Mouse (Mus musculus) adrenal gland, adult 2 months (tissue): ENCODE measurements around the gene Ccdc27. TPM values are rescaled to one million over a fixed set of nuclear protein-coding genes. Genes with fewer than 3 reads are reported as not detected.

ENCODE experiments used
- DNase-seq: peaks from one replicate; pipeline ENCODE4 v3.0.0; 2021
- long read RNA-seq: library from polyadenylated mRNA; stranded (forward); transcript quantifications from one replicate; pipeline ENCODE4 v2.0.0, GENCODE M21; 2021
- polyA plus RNA-seq: library from polyadenylated mRNA; depleted of rRNA; stranded (reverse); fragments of >200 nt; gene quantifications from 2 replicates; pipeline ENCODE4 v1.2.3, GENCODE M21; 2012; rRNA removed
- total RNA-seq, 2 experiments: library from RNA; stranded (reverse); gene quantifications; 2 replicates each; pipeline ENCODE4 v1.2.3; 2021

Ccdc27 gene
- total RNA-seq (not detected), polyA plus RNA-seq (not detected in 2 replicates)
- long read RNA-seq = 0 reads

DNA sequence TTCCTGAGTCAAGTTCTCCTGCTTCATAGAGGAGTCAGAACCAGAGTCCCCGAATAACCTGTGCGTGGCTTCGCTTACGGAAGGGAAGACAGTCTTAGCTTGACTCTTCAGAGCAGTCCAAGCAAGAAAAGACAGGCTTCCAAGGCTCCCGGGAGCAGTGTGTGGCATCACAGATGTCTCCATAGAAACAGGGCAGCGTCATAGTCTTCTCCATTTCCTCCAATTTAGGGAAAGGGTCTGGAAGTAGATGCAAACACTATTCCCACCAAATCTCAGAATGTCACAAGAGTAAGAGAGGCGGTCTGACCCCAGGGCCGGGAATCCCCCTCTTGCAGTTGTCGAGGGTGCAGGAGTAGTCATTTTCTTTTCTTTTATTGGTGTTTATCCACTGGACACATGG is at the start of gene Ccdc27:
TSS of gene Ccdc27 (minus strand) at position 101 of the 400 bp plus-strand sequence.
- no peak for DNase-seq

DNA sequence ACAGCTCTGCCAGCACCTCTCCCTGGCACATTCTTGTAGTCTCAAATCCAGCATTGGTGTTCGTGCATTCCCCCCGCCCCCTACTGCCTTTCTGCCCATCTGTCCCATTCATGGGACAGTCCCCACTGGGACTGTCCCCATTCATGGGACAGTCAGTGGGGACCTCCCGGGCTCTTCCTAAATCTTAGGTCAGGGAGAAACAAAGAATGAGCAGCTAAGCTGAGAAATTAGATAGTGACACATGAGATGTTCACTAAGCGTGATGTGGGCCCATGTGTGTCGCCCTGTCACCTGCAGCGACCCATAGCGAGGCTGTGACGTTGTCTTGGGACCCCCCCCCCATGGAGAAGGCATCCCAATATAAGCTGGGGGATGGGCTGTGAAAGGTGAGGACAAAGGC is 48.9 kb upstream of the Ccdc27 start:
- DNase-seq = no peak

DNA sequence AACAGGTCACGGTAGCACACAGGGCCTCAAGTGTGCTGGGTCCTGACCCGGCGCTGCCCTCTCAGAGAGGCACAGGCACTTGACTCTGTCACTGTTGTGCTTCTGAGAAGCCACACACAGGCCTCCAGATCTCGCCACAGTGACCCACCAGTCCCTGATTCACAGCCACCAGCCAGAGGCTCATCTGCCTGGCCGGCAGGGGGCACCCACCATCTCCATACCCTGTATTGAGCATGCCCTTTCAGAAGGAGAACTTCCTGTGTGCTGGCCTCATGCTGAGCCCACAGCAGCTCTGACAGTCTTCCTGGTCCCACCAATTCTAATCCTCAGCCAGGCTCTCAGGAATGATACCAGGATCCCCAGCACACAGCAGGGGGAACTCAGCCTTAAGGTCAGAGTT is 46.7 kb upstream of the Ccdc27 start:
- no peak for DNase-seq

DNA sequence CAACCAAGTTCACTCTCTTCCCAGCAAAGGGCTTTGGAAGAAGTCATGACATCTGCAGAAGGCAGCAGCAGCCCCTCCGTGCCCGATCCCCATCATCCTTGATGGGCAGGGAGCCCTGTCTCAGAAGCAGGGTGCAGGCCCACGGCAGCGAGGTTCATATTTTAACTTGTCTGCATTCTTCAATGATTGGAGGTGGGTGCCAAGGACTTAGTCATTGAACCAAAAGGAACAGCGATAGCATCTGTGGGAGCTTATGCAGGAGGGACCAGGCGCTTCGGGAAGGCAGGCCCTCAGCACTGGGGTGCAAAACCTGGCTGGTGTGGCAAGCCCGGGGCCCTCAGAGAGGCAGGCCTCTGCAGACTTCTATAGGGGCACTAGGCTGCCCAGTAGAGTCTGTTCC is 44.0 kb upstream of the Ccdc27 start:
- no peak for DNase-seq

- no peak for DNase-seq
Measured at GRCm38 (mm10) chr4:154085856-154086255, 43.4 kb upstream of the Ccdc27 start.

- DNase-seq = no peak
Measured at GRCm38 (mm10) chr4:154081974-154082373, 39.5 kb upstream of the Ccdc27 start.

- no peak for DNase-seq
Measured at GRCm38 (mm10) chr4:154081021-154081420, 38.5 kb upstream of the Ccdc27 start.

GRCm38 (mm10) chr4:154080211-154080610 is 37.7 kb upstream of the Ccdc27 start:
- DNase-seq = no peak

GRCm38 (mm10) chr4:154071941-154072340 is 29.5 kb upstream of the Ccdc27 start:
- DNase-seq = no peak

DNA sequence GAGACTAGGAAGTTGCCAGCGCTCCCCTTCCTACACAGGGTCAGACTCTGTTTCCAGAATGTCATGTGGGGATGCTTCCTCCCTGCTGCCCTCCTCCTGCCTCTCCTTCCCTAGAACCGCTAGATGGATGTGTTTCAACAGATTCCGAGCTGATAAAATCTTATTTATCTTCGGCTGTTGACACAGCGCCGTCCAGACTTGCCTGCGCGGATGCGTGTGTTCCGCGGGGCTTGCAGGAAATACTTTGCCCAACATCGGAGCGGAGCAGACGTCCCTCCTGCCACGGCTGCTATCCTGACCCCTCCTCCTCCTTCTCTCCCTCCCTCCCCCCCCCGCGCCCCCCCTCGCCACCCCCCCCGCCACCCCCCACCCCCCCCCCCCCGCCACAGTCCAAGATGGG is 29.0 kb upstream of the Ccdc27 start:
- DNase-seq = no peak

GRCm38 (mm10) chr4:154070896-154071295 is 28.4 kb upstream of the Ccdc27 start:
- DNase-seq = peak; percentile 23

DNA sequence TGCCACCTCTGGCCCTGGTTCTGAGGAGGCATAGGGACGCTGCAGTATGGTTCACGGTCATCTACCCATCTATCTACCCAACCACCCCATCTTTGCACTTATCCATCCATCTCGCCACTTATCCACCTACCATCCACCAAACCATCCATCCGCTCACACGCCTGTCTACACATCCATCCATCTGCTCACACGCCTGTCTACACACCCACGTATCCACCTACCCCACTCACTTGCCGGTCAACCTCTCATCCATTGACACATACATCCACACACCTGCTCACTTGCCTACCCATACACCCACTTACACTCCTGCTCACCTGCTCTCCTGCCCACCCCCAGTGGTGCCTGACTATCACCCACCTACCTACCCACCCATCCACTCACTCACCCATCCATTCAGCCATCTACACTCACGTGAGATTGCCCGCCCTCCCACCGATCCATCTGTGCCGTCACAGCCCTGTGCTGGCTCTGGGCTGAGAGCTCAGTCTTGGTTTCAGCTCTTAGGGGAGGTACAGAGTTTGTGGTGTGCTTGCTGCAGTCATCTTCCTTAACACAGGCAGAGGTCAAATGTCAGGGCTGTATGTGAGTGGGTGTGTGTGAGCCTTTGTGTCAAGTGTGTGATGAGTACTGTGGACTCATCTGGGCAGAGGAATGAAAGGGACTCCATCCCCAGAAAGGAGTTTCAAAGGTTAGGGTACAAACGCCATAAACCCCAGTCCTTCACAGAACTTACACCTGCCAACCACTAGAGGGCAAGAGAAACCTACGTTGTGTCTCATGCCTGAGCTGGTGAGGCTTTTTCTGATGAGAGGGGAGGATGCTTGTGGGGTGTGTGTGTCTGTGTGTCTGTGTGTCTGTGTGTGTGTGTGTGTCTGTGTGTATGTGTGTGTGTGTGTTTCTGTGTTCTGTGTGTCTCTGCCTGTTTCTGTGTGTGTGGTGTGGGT is 22.6 kb upstream of the Ccdc27 start:
- peak; percentile 11 for DNase-seq

GRCm38 (mm10) chr4:154057696-154058095 is 15.2 kb upstream of the Ccdc27 start:
- DNase-seq = no peak

DNA sequence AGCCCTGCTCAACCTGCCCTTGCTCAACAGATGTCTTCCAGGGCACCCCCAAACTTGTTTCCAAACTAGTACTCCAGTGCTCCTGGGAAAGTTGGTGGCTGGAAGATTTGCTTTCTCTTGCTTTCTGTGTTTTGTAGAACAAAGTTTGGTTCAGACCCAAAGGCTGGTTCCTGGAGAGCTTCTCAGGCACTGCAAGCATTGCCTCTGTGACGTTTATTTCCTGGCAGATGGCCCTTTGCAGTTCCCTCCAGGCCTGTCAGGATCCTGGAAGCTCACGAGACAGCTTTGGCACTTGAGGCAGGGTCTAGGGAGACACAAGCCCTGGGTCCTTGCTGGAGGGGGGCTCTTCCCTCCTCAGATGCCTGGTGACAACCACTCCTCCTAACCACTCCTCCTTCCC is 14.2 kb upstream of the Ccdc27 start:
- DNase-seq = no peak

DNA sequence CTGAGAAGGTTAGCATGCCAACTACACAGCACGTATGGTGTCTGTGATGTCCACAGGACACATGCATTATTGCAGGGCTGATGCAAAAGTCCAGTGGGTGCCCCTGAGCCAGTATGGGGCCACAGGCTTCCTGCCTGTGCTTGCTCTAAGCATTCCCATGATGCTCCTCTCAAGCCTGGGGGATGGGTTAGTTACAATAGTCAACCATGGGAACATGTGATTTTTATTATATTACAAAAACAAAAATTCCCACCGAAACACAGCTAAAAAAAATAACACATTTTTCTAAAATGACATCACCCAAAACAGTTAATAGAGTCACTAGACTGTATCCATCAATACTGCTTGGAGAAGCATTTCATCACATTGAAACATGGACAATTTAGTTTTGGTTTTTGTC is 13.6 kb upstream of the Ccdc27 start:
- DNase-seq = no peak

DNA sequence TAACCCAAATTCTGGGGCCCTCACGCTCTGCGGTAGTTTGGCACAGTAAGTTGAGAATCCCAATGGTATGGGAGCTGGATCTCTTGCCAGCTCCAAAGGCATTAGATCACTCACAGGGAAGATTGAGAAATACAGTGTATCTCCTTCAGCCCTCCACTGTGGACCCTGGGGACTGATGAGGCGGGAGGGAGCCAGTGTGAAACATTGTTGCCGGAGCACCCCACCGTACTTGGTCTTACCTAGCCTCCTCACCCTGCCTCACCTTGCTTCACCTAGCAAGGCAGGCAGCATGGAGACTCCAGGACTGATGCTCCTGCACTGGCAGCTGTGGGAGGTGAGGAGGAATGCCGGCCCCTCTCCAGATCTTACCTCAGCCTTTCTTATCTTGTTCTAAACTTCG is 13.0 kb upstream of the Ccdc27 start:
- no peak for DNase-seq

- DNase-seq = no peak
Measured at GRCm38 (mm10) chr4:154053065-154053464, 10.6 kb upstream of the Ccdc27 start.

DNA sequence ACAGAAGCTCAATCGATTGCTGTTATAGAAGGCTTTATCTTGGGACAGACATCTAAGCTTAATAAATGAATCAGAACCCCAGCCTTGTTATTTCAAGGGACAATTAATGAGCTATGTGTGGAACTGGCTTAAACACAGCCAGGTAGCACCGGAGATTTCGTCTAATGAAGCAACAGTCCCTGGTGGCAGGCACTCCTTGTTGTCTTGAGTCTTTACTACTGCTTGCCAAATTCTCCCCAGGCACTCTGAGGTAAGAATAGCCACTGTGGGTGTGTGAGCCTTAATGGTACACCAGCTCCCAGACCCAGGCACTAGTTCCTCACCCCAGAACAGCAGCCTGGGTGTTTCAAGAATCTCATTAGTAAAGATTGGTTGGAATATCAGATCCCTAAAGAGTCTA is 8.9 kb upstream of the Ccdc27 start:
- no peak for DNase-seq

DNA sequence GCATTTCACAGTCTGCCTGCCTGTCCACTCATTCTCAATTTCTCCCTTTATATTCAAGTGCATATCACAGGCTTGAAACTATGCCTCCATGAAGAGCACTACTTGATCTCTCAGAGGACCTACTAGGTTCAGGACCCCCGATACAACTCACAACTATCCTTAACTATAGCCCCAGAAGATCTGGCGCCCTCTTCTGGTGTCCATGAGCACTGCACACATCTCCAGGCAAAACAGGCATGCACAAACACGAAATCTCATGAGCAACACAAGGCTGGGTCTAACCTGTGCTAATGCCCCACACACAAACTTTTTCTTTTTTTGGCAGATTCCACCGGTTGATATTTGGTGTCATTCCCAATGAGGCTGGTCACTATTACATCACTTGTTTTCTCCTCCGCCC is 3.4 kb upstream of the Ccdc27 start:
- DNase-seq = no peak

DNA sequence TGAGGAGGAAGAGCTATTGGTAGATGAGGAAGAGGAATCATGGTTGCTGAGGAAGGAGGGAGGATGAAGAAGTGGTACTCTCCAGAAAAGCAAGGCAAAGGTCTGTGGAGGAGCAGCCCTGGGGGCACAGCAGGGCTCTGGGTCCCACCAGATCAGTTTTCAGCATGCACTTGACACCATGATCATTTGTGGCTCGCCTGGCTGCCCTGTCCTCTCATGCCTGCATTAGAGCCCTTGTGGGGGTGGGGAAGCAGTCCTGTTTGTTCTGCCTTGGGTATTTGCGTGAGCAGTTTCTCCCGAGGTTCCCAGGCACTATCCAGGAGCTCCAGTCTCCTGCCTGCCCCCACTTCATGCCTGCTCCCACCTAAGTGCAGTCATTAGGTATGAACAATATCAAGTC is 5.4 kb downstream of the Ccdc27 start:
- no peak for DNase-seq

GRCm38 (mm10) chr4:154028646-154029045 is 13.8 kb downstream of the Ccdc27 start:
- no peak for DNase-seq

GRCm38 (mm10) chr4:154028066-154028465 is 14.4 kb downstream of the Ccdc27 start:
- no peak for DNase-seq

DNA sequence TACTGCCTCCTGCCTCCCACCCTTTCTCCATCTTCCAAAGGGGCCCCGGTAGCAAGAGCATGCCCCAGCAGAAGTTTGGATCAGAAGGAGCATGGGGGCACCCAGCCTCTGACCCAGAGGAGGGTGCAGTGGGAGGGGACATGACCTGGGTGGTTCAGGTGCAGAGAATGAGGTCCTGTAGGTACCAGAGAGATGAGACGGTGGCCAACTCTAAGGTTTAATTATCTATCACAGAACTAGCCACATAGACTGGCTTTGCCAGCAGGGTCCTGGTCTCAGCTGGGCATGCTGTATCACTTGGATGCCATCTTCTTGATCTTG is 16.1 kb downstream of the Ccdc27 start:
- no peak for DNase-seq
